Mouse (Mus musculus): ENCODE data around the gene Chst3. TPM values are rescaled to one million over a fixed set of nuclear protein-coding genes. Genes with fewer than 3 reads are reported as not detected.

Chst3 gene
- total and polyA plus RNA-seq, 3 experiments, result 4.4 to 12.2 (median 7.5) TPM

GRCm38 (mm10) chr10:60170326-60171089 is 48.6 kb downstream of the Chst3 start:
- in situ Hi-C loops (cut with MboI; ENCODE audit: low pct_ligation_motif_present, low pct_unique_long_range_greater_than_20kb, low sequenced_read_pairs), result no loop called here
- DNase-seq (ENCODE audit: extremely low read depth), result peak; percentile 54
- Histone ChIP-seq H3K36me3 (replicated peaks in 1 of 2; ENCODE audit: control insufficient read depth in 1 of 2, insufficient read depth in 1 of 2, low read length in 1 of 2) (peaks cover 0 to 10% of the 10 kb centered on the region in 2 experiments), H3K4me2 (ENCODE audit: insufficient read depth, low read depth, poor library complexity, severe bottlenecking) (no peak overlapping the region), H3K27ac (ENCODE audit: insufficient read depth, low read depth) (peak overlapping the region; percentile 78), H3K9me3 (replicated peaks; ENCODE audit: low read length) (peaks cover 35% of the 10 kb centered on the region), H3K4me1 (ENCODE audit: control insufficient read depth in 1 of 2, insufficient read depth in 2 of 2) (peaks cover 30 to 56% of the 10 kb centered on the region in 2 experiments), H3K4me3 (replicated peaks in 1 of 3; ENCODE audit: low read depth in 2 of 3, low read length in 2 of 3, poor library complexity in 1 of 3) (peak overlapping the region in 1 of 3 experiments; percentile 50), H3K27me3 (replicated peaks) (no peaks in the 10 kb centered on the region), H3K79me2 (replicated peaks; ENCODE audit: control insufficient read depth, extremely low read depth, insufficient read depth, poor library complexity, severe bottlenecking) (no peaks in the 10 kb centered on the region), H3K9ac (ENCODE audit: insufficient read depth, low read depth) (no peak overlapping the region)
- peak; percentile 75 for TF ChIP-seq CHD2 (IDR thresholded peaks at IDR 0.05; ENCODE audit: low read length)
- TF ChIP-seq POLR2A (IDR thresholded peaks at IDR 0.05; ENCODE audit: low read depth, low read length), result 0 out of 2 replicates have a peak, but pooled peaks have one; percentile 1
- peak; percentile 27 for TF ChIP-seq ELF1 (IDR thresholded peaks at IDR 0.05; ENCODE audit: low read depth, low read length)
- no peak for TF ChIP-seq SIN3A (IDR thresholded peaks at IDR 0.05; ENCODE audit: low read length)
- TF ChIP-seq POLR2AphosphoS2 (IDR thresholded peaks at IDR 0.05; ENCODE audit: low read depth, low read length), result no peak
- dilution Hi-C loops (cut with MboI; ENCODE audit: extremely low pct_ligation_motif_present, extremely low pct_unique_long_range_greater_than_20kb, low sequenced_read_pairs), result no loop called here

- dilution Hi-C loops (cut with MboI; ENCODE audit: extremely low pct_ligation_motif_present, extremely low pct_unique_long_range_greater_than_20kb, low sequenced_read_pairs), result no loop called here
- Histone ChIP-seq H3K27me3 (replicated peaks) (no peaks in the 10 kb centered on the region), H3K4me1 (ENCODE audit: control insufficient read depth in 1 of 2, insufficient read depth in 2 of 2) (peaks cover 35 to 72% of the 10 kb centered on the region in 2 experiments), H3K9me3 (replicated peaks; ENCODE audit: low read length) (peaks cover 26% of the 10 kb centered on the region), H3K36me3 (replicated peaks in 1 of 2; ENCODE audit: control insufficient read depth in 1 of 2, insufficient read depth in 1 of 2, low read length in 1 of 2) (peaks cover 0 to 10% of the 10 kb centered on the region in 2 experiments), H3K9ac (ENCODE audit: insufficient read depth, low read depth) (peak overlapping the region; percentile 40; the same call in 1 of the 2 replicates), H3K79me2 (replicated peaks; ENCODE audit: control insufficient read depth, extremely low read depth, insufficient read depth, poor library complexity, severe bottlenecking) (no peaks in the 10 kb centered on the region), H3K4me2 (ENCODE audit: insufficient read depth, low read depth, poor library complexity, severe bottlenecking) (peak overlapping the region; percentile 55), H3K4me3 (replicated peaks in 1 of 3; ENCODE audit: low read depth in 2 of 3, low read length in 2 of 3, poor library complexity in 1 of 3) (peak overlapping the region in 2 of 3 experiments; percentile 29 to 39), H3K27ac (ENCODE audit: insufficient read depth, low read depth) (peak overlapping the region; percentile 99)
- in situ Hi-C loops (cut with MboI; ENCODE audit: low pct_ligation_motif_present, low pct_unique_long_range_greater_than_20kb, low sequenced_read_pairs), result no loop called here
- peak; percentile 90 for DNase-seq (ENCODE audit: extremely low read depth)
- TF ChIP-seq CTCF (conservative IDR thresholded peaks at IDR 0.05 in 1 of 2, IDR thresholded peaks at IDR 0.05 in 1 of 2; ENCODE audit: low read depth in 2 of 2, low read length in 2 of 2) (no peak), USF1 (IDR thresholded peaks at IDR 0.05; ENCODE audit: low read depth, low read length) (no peak), UBTF (IDR thresholded peaks at IDR 0.05; ENCODE audit: low read depth, low read length) (no peak), JUND (conservative IDR thresholded peaks at IDR 0.05; ENCODE audit: low read depth, low read length) (peak; percentile 41; the same call in 1 of the 2 replicates), E2F4 (IDR thresholded peaks at IDR 0.05; ENCODE audit: insufficient replicate concordance, low read depth, low read length) (no peak), TCF12 (IDR thresholded peaks at IDR 0.05; ENCODE audit: low read depth, low read length) (peak; percentile 78), NELFE (IDR thresholded peaks at IDR 0.05; ENCODE audit: low read depth, low read length) (0 out of 2 replicates have a peak, but pooled peaks have one; percentile 24), ZNF384 (IDR thresholded peaks at IDR 0.05; ENCODE audit: low read depth, low read length) (peak; percentile 93), RCOR1 (conservative IDR thresholded peaks at IDR 0.05; ENCODE audit: low read depth, low read length) (peak; percentile 73; the same call in 1 of the 2 replicates), TBP (conservative IDR thresholded peaks at IDR 0.05; ENCODE audit: low read depth, low read length) (0 out of 2 replicates have a peak, but pooled peaks have one; percentile 29), MAZ (IDR thresholded peaks at IDR 0.05; ENCODE audit: low read depth, low read length) (0 out of 2 replicates have a peak, but pooled peaks have one; percentile 44), NRF1 (IDR thresholded peaks at IDR 0.05; ENCODE audit: low read depth, low read length) (no peak), JUN (IDR thresholded peaks at IDR 0.05; ENCODE audit: insufficient read depth, low read depth, low read length) (no peak), MAFK (IDR thresholded peaks at IDR 0.05; ENCODE audit: insufficient replicate concordance, low read length) (peak; percentile 50; the same call in 1 of the 2 replicates), POLR2A (IDR thresholded peaks at IDR 0.05; ENCODE audit: low read depth, low read length) (0 out of 2 replicates have a peak, but pooled peaks have one; percentile 15), KAT2A (IDR thresholded peaks at IDR 0.05; ENCODE audit: insufficient replicate concordance, low read length) (0 out of 2 replicates have a peak, but pooled peaks have one; percentile 47), POLR2AphosphoS2 (IDR thresholded peaks at IDR 0.05; ENCODE audit: low read depth, low read length) (no peak), MAX (IDR thresholded peaks at IDR 0.05; ENCODE audit: low read length) (no peak; the same call in 1 of the 2 replicates), EP300 (IDR thresholded peaks at IDR 0.05; ENCODE audit: low read length) (peak; percentile 77), MEF2A (IDR thresholded peaks at IDR 0.05; ENCODE audit: borderline replicate concordance, low read depth, low read length) (0 out of 2 replicates have a peak, but pooled peaks have one; percentile 49), SMC3 (IDR thresholded peaks at IDR 0.05; ENCODE audit: low read depth, low read length) (0 out of 2 replicates have a peak, but pooled peaks have one; percentile 2), ZKSCAN1 (IDR thresholded peaks at IDR 0.05; ENCODE audit: borderline replicate concordance, low read depth, low read length) (no peak), BHLHE40 (IDR thresholded peaks at IDR 0.05; ENCODE audit: low read depth, low read length) (peak; percentile 57), HCFC1 (IDR thresholded peaks at IDR 0.05; ENCODE audit: low read depth, low read length) (no peak), ETS1 (conservative IDR thresholded peaks at IDR 0.05; ENCODE audit: low read depth, low read length) (peak; percentile 75), SIN3A (IDR thresholded peaks at IDR 0.05; ENCODE audit: low read length) (no peak; the same call in 1 of the 2 replicates), ZC3H11A (IDR thresholded peaks at IDR 0.05; ENCODE audit: low read depth, low read length) (no peak), CHD1 (IDR thresholded peaks at IDR 0.05; ENCODE audit: low read depth, low read length) (no peak)
Measured at GRCm38 (mm10) chr10:60168960-60169359, 50.1 kb downstream of the Chst3 start.
